Comparison of ENCODE assay signal across 8 mouse cellular contexts in the genomic region with DNA sequence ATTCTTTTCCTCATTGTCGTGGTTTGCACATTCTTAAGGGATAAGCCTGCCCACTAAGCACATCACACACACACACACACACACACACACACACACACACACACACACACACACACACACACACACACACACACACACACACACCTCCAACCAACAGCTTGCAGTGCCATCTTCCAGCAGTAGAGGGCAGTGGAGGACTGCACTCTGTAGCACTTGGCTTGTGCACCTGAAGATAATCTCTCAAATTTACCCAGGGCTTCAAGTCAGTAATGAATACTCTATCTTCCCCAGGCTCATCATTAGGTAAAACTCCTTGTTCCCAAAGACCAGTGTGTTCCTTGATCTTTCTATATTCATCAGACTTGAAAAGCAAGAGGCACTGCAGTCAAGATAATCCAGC. TPM values are rescaled to one million over a fixed set of nuclear protein-coding genes. Genes with fewer than 3 reads are reported as not detected.
DNase-seq lines count a peak whose midpoint lies in the region; ATAC-seq and TF ChIP-seq lines count a peak whose summit lies in the region.

No protein-coding gene starts in this region.

- no peak overlapping the region for H3K4me3 ChIP-seq in lung, embryonic 14.5 days (ENCODE audit: low read depth, low read length)
- no peak overlapping the region for H3K4me3 ChIP-seq in midbrain, embryonic 15.5 days

- no peaks in the 10 kb centered on the region for H3K4me1 ChIP-seq in lung, embryonic 14.5 days (ENCODE audit: insufficient read depth)
- no peaks in the 10 kb centered on the region for H3K4me1 ChIP-seq in midbrain, embryonic 15.5 days

- no peak overlapping the region for H3K27ac ChIP-seq in lung, embryonic 14.5 days (ENCODE audit: low read depth)
- H3K27ac ChIP-seq in midbrain, embryonic 15.5 days = no peak overlapping the region

- no peak overlapping the region for H3K4me2 ChIP-seq in lung, embryonic 14.5 days
- H3K4me2 ChIP-seq in midbrain, embryonic 15.5 days = no peak overlapping the region

- 4% methylated on average over 1 of the region's 1 CpGs for WGBS in lung, embryonic 14.5 days
- WGBS in midbrain, embryonic 15.5 days = 0% methylated on average over 1 of the region's 1 CpGs

- ATAC-seq in lung, embryonic 14.5 days (ENCODE audit: insufficient read depth) = no peak
- ATAC-seq in midbrain, embryonic 15.5 days (replicated peaks) = peak; percentile 56; the same call in 1 of the 2 replicates

- peak; percentile 61 for DNase-seq in adrenal gland, postnatal 10 days
- no peak for DNase-seq in adrenal gland, adult 8-10 months
- DNase-seq in lung, embryonic 14.5 days = peak; percentile 84
- no peak for DNase-seq in lung, adult 18-20 months
- peak; percentile 89 for DNase-seq in embryo, embryonic 10 days (ENCODE audit: low spot score)
- peak; percentile 75 for DNase-seq in kidney, postnatal 4 days
- DNase-seq in testis, postnatal 10 days (ENCODE audit: low spot score) = peak; percentile 71

- TF ChIP-seq CTCF in lung, embryonic 14.5 days (IDR thresholded peaks at IDR 0.05; ENCODE audit: low read depth) = peak; percentile 86

- H3K27me3 ChIP-seq in lung, embryonic 14.5 days (ENCODE audit: insufficient read depth, low read length) = no peaks in the 10 kb centered on the region
- no peaks in the 10 kb centered on the region for H3K27me3 ChIP-seq in midbrain, embryonic 15.5 days (replicated peaks)

- no peaks in the 10 kb centered on the region for H3K9me3 ChIP-seq in lung, embryonic 14.5 days (ENCODE audit: low read depth, low read length)
- H3K9me3 ChIP-seq in midbrain, embryonic 15.5 days = no peaks in the 10 kb centered on the region

- H3K36me3 ChIP-seq in lung, embryonic 14.5 days (ENCODE audit: insufficient read depth) = no peaks in the 10 kb centered on the region
- no peaks in the 10 kb centered on the region for H3K36me3 ChIP-seq in midbrain, embryonic 15.5 days (replicated peaks)

- no peak overlapping the region for H3K9ac ChIP-seq in lung, embryonic 14.5 days
- no peak overlapping the region for H3K9ac ChIP-seq in midbrain, embryonic 15.5 days

RNA-seq across cellular contexts. Expression of a gene that starts 41.8 kb away (rescaled TPM):
- total RNA-seq in adrenal gland, postnatal 10 days (2021) = 10 to 100 TPM in 1 of 2 experiments, 1 to 10 TPM in 1; 8.1 to 11.7 TPM
- total RNA-seq in adrenal gland, adult 8-10 months (2022) = 10 to 100 TPM in 2 of 4 experiments, 1 to 10 TPM in 2; 7.2 to 21.1 (median 11.5) TPM
- polyA plus RNA-seq in lung, embryonic 14.5 days (2014; fragmentation: Nextera tagmentation; extraction: Ambion mirVana) = 0.33 and 0.47 TPM in 2 replicates
- polyA plus RNA-seq in midbrain, embryonic 15.5 days (2015; fragmentation: Nextera tagmentation; extraction: Ambion mirVana) = 16.8 and 19.2 TPM in 2 replicates

Comparison
In these comparisons a context has a peak if more than half of its experiments do, and no peak if none do; other contexts are left out.
1. DNase-seq: peak in adrenal gland, postnatal 10 days (single experiment), lung, embryonic 14.5 days (single experiment), embryo, embryonic 10 days (single experiment), kidney, postnatal 4 days (2 of 2) and testis, postnatal 10 days (single experiment); none in adrenal gland, adult 8-10 months (single experiment) and lung, adult 18-20 months (0 of 2).